In the genomic region with DNA sequence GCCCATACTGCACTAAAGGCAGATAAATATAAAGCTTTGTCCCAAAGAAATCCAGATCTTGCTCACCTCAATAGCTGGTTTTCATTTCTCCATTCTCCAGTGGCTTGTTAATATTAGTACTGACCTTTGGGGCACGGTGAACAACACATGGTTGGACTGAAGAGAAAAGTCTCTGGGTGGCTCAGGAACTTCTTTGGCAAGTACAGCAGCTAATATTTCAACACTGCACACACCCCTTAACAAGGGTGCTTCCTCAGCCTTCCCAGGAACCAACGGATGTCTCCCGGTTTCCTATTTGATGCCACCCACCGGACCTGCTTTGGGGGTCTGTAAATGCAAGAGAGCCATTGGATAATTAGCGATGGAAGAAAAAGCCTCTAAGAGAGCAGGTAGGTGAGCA, we compare ENCODE assay signal across 7 mouse cellular contexts. TPM values are rescaled to one million over a fixed set of nuclear protein-coding genes. Genes with fewer than 3 reads are reported as not detected.
DNase-seq lines count a peak whose midpoint lies in the region; ATAC-seq and TF ChIP-seq lines count a peak whose summit lies in the region.

A gene (minus strand): TSS at position 173 of the 400 bp plus-strand sequence.

- peak within 1 kb of the TSS; percentile 62 for H3K4me2 ChIP-seq in hindbrain, embryonic 15.5 days

- 85% methylated on average over 5 of the region's 5 CpGs for WGBS in hindbrain, embryonic 15.5 days
- WGBS in midbrain, embryonic 10.5 days: 81% methylated on average over 5 of the region's 5 CpGs

- no peak within 1 kb of the TSS for H3K9ac ChIP-seq in hindbrain, embryonic 15.5 days

- peak; percentile 4 for DNase-seq in lung, postnatal 36 days
- no peak for DNase-seq in lung, postnatal 10 days
- DNase-seq in midbrain, embryonic 10.5 days (ENCODE audit: low spot score): no peak
- DNase-seq in cerebellum, postnatal 36 days: no peak
- no peak for DNase-seq in thymus, postnatal 14 days

- H3K36me3 ChIP-seq in hindbrain, embryonic 15.5 days: no peaks in the 10 kb centered on the region; the same call in 1 of the 2 replicates
- H3K36me3 ChIP-seq in midbrain, embryonic 10.5 days: peaks cover 12% of the 10 kb centered on the region

- no peaks in the 10 kb centered on the region for H3K27me3 ChIP-seq in hindbrain, embryonic 15.5 days
- H3K27me3 ChIP-seq in midbrain, embryonic 10.5 days (ENCODE audit: low read depth, poor library complexity, severe bottlenecking): peaks cover 45% of the 10 kb centered on the region

- TF ChIP-seq CTCF in cortical plate, adult 2 months (IDR thresholded peaks at IDR 0.05; ENCODE audit: extremely low read depth, insufficient read depth, low read length): no peak

- H3K27ac ChIP-seq in cortical plate, adult 2 months (ENCODE audit: insufficient read depth, low read length): no peak within 1 kb of the TSS
- H3K27ac ChIP-seq in hindbrain, embryonic 15.5 days (replicated peaks): no peak within 1 kb of the TSS
- H3K27ac ChIP-seq in midbrain, embryonic 10.5 days (replicated peaks): peak within 1 kb of the TSS; percentile 86; the same call in 1 of the 2 replicates

- no peak for TF ChIP-seq POLR2A in cortical plate, adult 2 months (IDR thresholded peaks at IDR 0.05; ENCODE audit: extremely low read depth, insufficient read depth, low read length)

- no peaks in the 10 kb centered on the region for H3K4me1 ChIP-seq in cortical plate, adult 2 months (ENCODE audit: control insufficient read depth, insufficient read depth, low read length)
- peaks cover 8% of the 10 kb centered on the region; the same call in 1 of the 2 replicates for H3K4me1 ChIP-seq in hindbrain, embryonic 15.5 days (replicated peaks)
- no peaks in the 10 kb centered on the region; the same call in 1 of the 2 replicates for H3K4me1 ChIP-seq in midbrain, embryonic 10.5 days

- no peak within 1 kb of the TSS for H3K4me3 ChIP-seq in cortical plate, adult 2 months (ENCODE audit: insufficient read depth, low read length)
- H3K4me3 ChIP-seq in hindbrain, embryonic 15.5 days: no peak within 1 kb of the TSS
- H3K4me3 ChIP-seq in midbrain, embryonic 10.5 days: 0 out of 2 replicates have a peak within 1 kb of the TSS, but pooled peaks have one; percentile 58

- H3K9me3 ChIP-seq in hindbrain, embryonic 15.5 days: no peaks in the 10 kb centered on the region
- no peaks in the 10 kb centered on the region for H3K9me3 ChIP-seq in midbrain, embryonic 10.5 days (replicated peaks)

- no peak for ATAC-seq in hindbrain, embryonic 15.5 days (ENCODE audit: low FRiP score, low read depth)

RNA-seq across cellular contexts. Expression of the gene that starts here (rescaled TPM):
- 9.8 and 12.0 TPM in 2 replicates for polyA plus RNA-seq in cortical plate, adult 2 months (2012; rRNA removed)
- 16.3 and 17.9 TPM in 2 replicates for polyA plus RNA-seq in hindbrain, embryonic 15.5 days (2015; fragmentation: Nextera tagmentation; extraction: Ambion mirVana)
- polyA plus RNA-seq in midbrain, embryonic 10.5 days (2016; fragmentation: Nextera tagmentation; extraction: Ambion mirVana): 26.1 and 26.4 TPM in 2 replicates
